Mouse (Mus musculus) limb, embryonic 12.5 days (tissue): ENCODE measurements around the gene Psap. TPM values are rescaled to one million over a fixed set of nuclear protein-coding genes. Genes with fewer than 3 reads are reported as not detected.

Experiments used
- ATAC-seq: fragments of 200-750 bp; cut with Nextera tagmentation; 2 replicates; pipeline ENCODE4 v1.8.0; 2017; ENCODE audit warnings: low read depth, moderate TSS enrichment; ENCODE audit not compliant: insufficient number of reproducible peaks, insufficient read depth, low FRiP score, low TSS enrichment
- H3K27ac ChIP-seq: fragments of 300-500 bp; sonication (generic); 2 replicates; pipeline ENCODE4 v1.5.1; 2016; ENCODE audit warnings: mild to moderate bottlenecking, moderate library complexity
- H3K27me3 ChIP-seq: fragments of 300-500 bp; sonication (generic); 2 replicates; pipeline ENCODE4 v1.6.1; 2016; ENCODE audit warnings: mild to moderate bottlenecking, moderate library complexity
- H3K36me3 ChIP-seq: fragments of 300-500 bp; sonication (generic); 2 replicates; pipeline ENCODE4 v1.6.1; 2016; ENCODE audit warnings: mild to moderate bottlenecking, moderate library complexity
- H3K4me1 ChIP-seq: fragments of 300-500 bp; sonication (generic); replicated peaks from 2 replicates; pipeline ENCODE4 v1.6.1; 2016
- H3K4me2 ChIP-seq: fragments of 300-500 bp; sonication (generic); 2 replicates; pipeline ENCODE4 v1.6.1; 2016; ENCODE audit warnings: mild to moderate bottlenecking, moderate library complexity
- H3K4me3 ChIP-seq: fragments of 300-500 bp; sonication (generic); replicated peaks from 2 replicates; pipeline ENCODE4 v1.5.1; 2016; ENCODE audit warnings: mild to moderate bottlenecking
- H3K9ac ChIP-seq: fragments of 300-500 bp; sonication (generic); replicated peaks from 2 replicates; pipeline ENCODE4 v1.6.1; 2016; ENCODE audit warnings: mild to moderate bottlenecking, moderate library complexity
- H3K9me3 ChIP-seq: fragments of 300-500 bp; sonication (generic); 2 replicates; pipeline ENCODE4 v1.6.1; 2016; ENCODE audit warnings: mild to moderate bottlenecking, moderate library complexity
- WGBS: fragments of 180-500 bp; shearing (Covaris S2); methylation state at CpG from one replicate; pipeline ENCODE4 v1.1.7; 2016; 5-methylcytosine and 5-hydroxymethylcytosine counted together
- polyA plus RNA-seq: library from polyadenylated mRNA; unstranded; fragments of >200 nt; fragmentation: Nextera tagmentation; extraction: Ambion mirVana; gene quantifications from 2 replicates; pipeline ENCODE4 v1.2.1, GENCODE M21; 2016

Gene Psap
- polyA plus RNA-seq, 1 experiment from 2014 or later: 65.4 TPM

GRCm38 (mm10) chr10:60316166-60316565, 38.7 kb downstream of the Psap start:
- Histone ChIP-seq H3K4me2 (no peak overlapping the region), H3K9me3 (0 out of 2 replicates have a peak, but pooled peaks cover 5% of the 10 kb centered on the region)

GRCm38 (mm10) chr10:60328963-60329650, 51.7 kb downstream of the Psap start:
- no peak overlapping the region for H3K4me3 ChIP-seq
- H3K4me1 ChIP-seq: 0 out of 2 replicates have a peak, but pooled peaks cover 6% of the 10 kb centered on the region
- no peak overlapping the region for H3K27ac ChIP-seq
- H3K9ac ChIP-seq: 0 out of 2 replicates have a peak overlapping the region, but pooled peaks have one; percentile 1
- no peaks in the 10 kb centered on the region for H3K36me3 ChIP-seq
- no peaks in the 10 kb centered on the region for H3K27me3 ChIP-seq
- no peak for ATAC-seq
- WGBS: 76% methylated on average over 11 of the region's 11 CpGs
- no peaks in the 10 kb centered on the region for H3K9me3 ChIP-seq
- H3K4me2 ChIP-seq: no peak overlapping the region

More at GRCm38 (mm10) chr10:60316166-60316565, 38.7 kb downstream of the Psap start:
- Histone ChIP-seq H3K9ac (no peak overlapping the region), H3K27me3 (no peaks in the 10 kb centered on the region), H3K27ac (no peak overlapping the region), H3K4me3 (no peak overlapping the region), H3K4me1 (no peaks in the 10 kb centered on the region), H3K36me3 (no peaks in the 10 kb centered on the region)
- no peak for ATAC-seq
- WGBS: 89% methylated on average over 4 of the region's 4 CpGs

DNA sequence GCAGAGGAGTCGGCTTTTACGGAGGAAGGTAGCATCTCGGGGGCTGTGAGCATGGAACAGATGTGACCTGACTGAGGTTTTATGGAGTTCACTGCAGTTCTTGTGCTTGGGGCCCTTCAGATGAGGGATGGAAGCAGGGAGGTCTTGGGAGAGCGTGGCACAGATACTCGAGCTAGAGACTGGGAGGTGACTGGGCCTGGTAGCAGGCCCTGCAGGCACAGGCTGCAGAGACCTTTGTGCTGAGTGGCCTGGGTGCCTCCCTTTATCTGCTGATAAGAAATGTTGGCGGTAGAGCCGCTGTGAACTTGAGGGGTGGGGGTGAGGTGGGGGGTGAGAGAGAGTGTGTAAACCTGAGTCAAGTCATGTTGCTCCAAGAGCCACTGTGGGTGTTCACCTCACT, 57.2 kb downstream of the Psap start:
- H3K27ac ChIP-seq: no peak overlapping the region
- no peak overlapping the region for H3K4me3 ChIP-seq
- no peaks in the 10 kb centered on the region for H3K9me3 ChIP-seq
- ATAC-seq: no peak
- H3K4me1 ChIP-seq: no peaks in the 10 kb centered on the region
- H3K9ac ChIP-seq: no peak overlapping the region
- no peaks in the 10 kb centered on the region for H3K27me3 ChIP-seq
- 75% methylated on average over 7 of the region's 7 CpGs for WGBS
- no peak overlapping the region for H3K4me2 ChIP-seq
- H3K36me3 ChIP-seq: no peaks in the 10 kb centered on the region

DNA sequence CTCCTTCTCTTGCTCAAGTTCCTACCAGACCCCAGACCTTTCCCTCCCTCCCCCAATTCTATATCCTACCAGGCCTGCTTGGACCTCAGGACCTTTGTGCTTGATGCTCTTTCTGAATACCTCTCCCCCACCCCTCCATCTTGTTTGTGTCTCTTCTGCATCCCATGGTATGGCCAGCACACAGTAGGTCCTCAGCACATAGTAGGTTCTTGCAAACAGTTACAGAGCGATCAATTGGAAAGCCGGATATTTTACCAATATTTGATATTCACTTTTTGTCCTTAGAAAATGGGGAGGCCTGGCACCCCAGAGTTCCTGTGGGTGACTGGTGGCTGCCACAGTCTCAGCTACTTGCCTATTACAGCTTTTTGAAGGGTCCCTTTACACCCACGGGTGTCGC, 57.6 kb downstream of the Psap start:
- Histone ChIP-seq H3K4me2 (no peak overlapping the region), H3K9ac (no peak overlapping the region), H3K36me3 (no peaks in the 10 kb centered on the region), H3K4me3 (no peak overlapping the region), H3K4me1 (no peaks in the 10 kb centered on the region), H3K27me3 (no peaks in the 10 kb centered on the region), H3K27ac (no peak overlapping the region), H3K9me3 (no peaks in the 10 kb centered on the region)
- no peak for ATAC-seq
- 93% methylated on average over 4 of the region's 4 CpGs for WGBS

GRCm38 (mm10) chr10:60341528-60341927, 64.1 kb downstream of the Psap start:
- Histone ChIP-seq H3K36me3 (no peaks in the 10 kb centered on the region), H3K27ac (no peak overlapping the region), H3K4me1 (peaks cover 5% of the 10 kb centered on the region; the same call in 1 of the 2 replicates), H3K27me3 (peaks cover 11% of the 10 kb centered on the region), H3K9me3 (no peaks in the 10 kb centered on the region), H3K4me2 (no peak overlapping the region), H3K9ac (no peak overlapping the region), H3K4me3 (no peak overlapping the region)
- 76% methylated on average over 9 of the region's 9 CpGs for WGBS
- ATAC-seq: no peak

DNA sequence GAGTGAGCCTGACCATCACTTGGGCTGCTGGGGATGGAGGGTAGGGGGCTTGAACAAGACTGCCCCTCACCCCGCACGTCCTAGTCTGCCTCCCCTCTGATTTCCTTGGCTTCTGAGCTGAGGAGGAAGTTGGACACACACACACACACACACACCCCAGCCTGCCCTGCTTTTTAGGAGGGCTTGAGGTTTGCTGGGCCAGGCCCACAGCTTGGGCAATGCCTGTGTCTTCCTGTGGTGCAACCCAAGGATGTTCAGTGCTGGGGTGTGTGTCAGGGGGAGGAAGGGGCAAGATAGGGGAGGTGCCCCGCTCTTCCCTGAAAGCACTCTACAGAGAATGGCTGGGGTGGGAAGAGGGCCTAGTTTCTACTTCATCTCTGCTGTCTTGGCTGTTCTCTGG, 66.7 kb downstream of the Psap start:
- no peaks in the 10 kb centered on the region for H3K36me3 ChIP-seq
- peaks cover 29% of the 10 kb centered on the region for H3K27me3 ChIP-seq
- 74% methylated on average over 3 of the region's 3 CpGs for WGBS
- H3K4me3 ChIP-seq: no peak overlapping the region
- ATAC-seq: no peak
- no peaks in the 10 kb centered on the region for H3K9me3 ChIP-seq
- H3K4me2 ChIP-seq: no peak overlapping the region
- H3K9ac ChIP-seq: no peak overlapping the region
- H3K4me1 ChIP-seq: peaks cover 26% of the 10 kb centered on the region
- no peak overlapping the region for H3K27ac ChIP-seq

GRCm38 (mm10) chr10:60346056-60346455, 68.6 kb downstream of the Psap start:
- H3K27me3 ChIP-seq: peaks cover 29% of the 10 kb centered on the region
- no peak overlapping the region for H3K9ac ChIP-seq
- no peaks in the 10 kb centered on the region for H3K36me3 ChIP-seq
- H3K4me3 ChIP-seq: no peak overlapping the region
- H3K9me3 ChIP-seq: no peaks in the 10 kb centered on the region
- no peak for ATAC-seq
- H3K4me1 ChIP-seq: peaks cover 40% of the 10 kb centered on the region
- H3K27ac ChIP-seq: no peak overlapping the region
- peak overlapping the region; percentile 57 for H3K4me2 ChIP-seq
- WGBS: 80% methylated on average over 4 of the region's 4 CpGs

GRCm38 (mm10) chr10:60346701-60347405, 69.4 kb downstream of the Psap start, which contains the start of gene Vsir:
TSS of gene Vsir (plus strand) at chr10:60346851.
- H3K36me3 ChIP-seq: no peaks in the 10 kb centered on the region
- H3K4me2 ChIP-seq: peak within 1 kb of the TSS; percentile 57
- H3K27ac ChIP-seq: no peak within 1 kb of the TSS
- peak within 1 kb of the TSS; percentile 50; the same call in 1 of the 2 replicates for H3K9ac ChIP-seq
- peaks cover 48% of the 10 kb centered on the region for H3K4me1 ChIP-seq
- ATAC-seq: no peak
- 2% methylated on average over 37 of the region's 37 CpGs for WGBS
- H3K27me3 ChIP-seq: peaks cover 29% of the 10 kb centered on the region
- no peaks in the 10 kb centered on the region for H3K9me3 ChIP-seq
- peak within 1 kb of the TSS; percentile 36 for H3K4me3 ChIP-seq

DNA sequence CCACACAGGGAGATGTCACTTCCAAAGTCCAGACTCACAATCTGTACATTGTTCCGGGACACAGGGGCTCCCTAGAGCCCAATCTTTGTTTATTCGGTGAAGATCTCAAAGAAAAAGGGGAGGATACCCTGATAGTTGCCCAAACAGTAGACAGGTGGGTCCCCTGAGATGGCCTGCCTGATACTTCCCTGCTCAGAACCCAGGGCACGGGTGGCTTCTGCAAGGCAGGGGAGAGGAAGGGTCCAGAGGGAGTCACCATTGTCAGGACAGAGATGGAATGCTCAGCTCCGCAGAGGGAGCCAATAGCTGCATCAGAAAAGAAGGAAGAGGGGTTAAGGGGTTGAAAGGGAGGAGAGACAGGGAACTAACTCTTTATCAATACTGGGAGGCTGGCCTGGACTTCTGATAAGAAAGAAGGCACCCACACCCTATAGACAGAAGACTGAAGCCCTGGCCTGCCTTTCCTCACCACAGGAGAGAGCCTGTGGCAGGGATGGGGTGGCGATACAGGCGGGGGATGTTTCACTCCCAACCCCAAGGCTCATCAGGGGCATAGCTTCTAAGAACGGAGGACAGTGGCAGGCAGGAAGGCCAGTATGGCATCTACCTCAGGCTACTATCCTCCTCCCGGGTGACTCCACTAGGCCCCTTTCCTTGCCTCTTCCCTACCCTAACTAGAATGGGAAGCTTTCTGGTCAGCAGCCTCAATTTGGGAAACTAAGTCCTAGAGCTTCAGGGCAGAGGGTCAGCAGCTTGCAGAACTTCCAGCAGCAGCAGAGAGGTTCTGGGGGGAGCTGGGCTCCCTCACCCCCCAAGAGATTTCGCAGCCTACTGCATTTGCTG, 70.6 kb downstream of the Psap start:
- Histone ChIP-seq H3K9ac (no peak overlapping the region), H3K9me3 (no peaks in the 10 kb centered on the region), H3K4me2 (no peak overlapping the region), H3K27me3 (peaks cover 29% of the 10 kb centered on the region), H3K27ac (no peak overlapping the region), H3K4me3 (no peak overlapping the region), H3K36me3 (no peaks in the 10 kb centered on the region), H3K4me1 (peaks cover 55% of the 10 kb centered on the region)
- 51% methylated on average over 9 of the region's 9 CpGs for WGBS
- no peak for ATAC-seq

- Histone ChIP-seq H3K4me1 (peaks cover 64% of the 10 kb centered on the region), H3K27me3 (peaks cover 29% of the 10 kb centered on the region), H3K4me3 (no peak overlapping the region), H3K27ac (no peak overlapping the region), H3K9ac (no peak overlapping the region), H3K36me3 (no peaks in the 10 kb centered on the region), H3K9me3 (no peaks in the 10 kb centered on the region), H3K4me2 (no peak overlapping the region)
- no peak for ATAC-seq
- 42% methylated on average over 6 of the region's 6 CpGs for WGBS
Measured at GRCm38 (mm10) chr10:60349056-60349455, 71.6 kb downstream of the Psap start.

DNA sequence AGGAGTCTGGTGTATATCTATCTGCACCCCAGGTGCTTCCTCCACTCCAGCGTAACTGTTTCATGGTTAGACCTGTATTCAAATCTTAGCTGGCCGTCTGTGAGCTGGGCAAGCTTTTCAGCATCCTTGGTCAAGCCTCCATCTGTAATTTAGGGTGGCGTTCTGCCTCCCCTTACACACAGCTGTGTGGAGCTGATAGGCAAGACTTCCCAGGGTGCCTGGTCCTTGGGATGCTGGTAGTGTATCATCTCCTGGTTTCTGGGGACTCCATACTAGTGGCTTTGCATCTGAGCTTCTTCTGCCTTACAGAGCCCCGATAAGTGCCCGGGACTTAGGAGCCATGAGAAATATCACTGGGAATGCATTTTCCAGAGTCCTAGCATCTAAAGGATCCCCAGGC, 72.2 kb downstream of the Psap start:
- H3K4me2 ChIP-seq: no peak overlapping the region
- no peak for ATAC-seq
- no peak overlapping the region for H3K9ac ChIP-seq
- no peaks in the 10 kb centered on the region for H3K9me3 ChIP-seq
- 0 out of 2 replicates have a peak overlapping the region, but pooled peaks have one; percentile 50 for H3K27ac ChIP-seq
- H3K27me3 ChIP-seq: peaks cover 28% of the 10 kb centered on the region
- H3K4me3 ChIP-seq: no peak overlapping the region
- no peaks in the 10 kb centered on the region for H3K36me3 ChIP-seq
- 86% methylated on average over 5 of the region's 5 CpGs for WGBS
- peaks cover 64% of the 10 kb centered on the region for H3K4me1 ChIP-seq
